Mouse (Mus musculus): Measurements from ENCODE around the gene Flii.

Flii gene

GRCm38 (mm10) chr11:60697561-60697960, 29.5 kb downstream of the Flii start:
- intact Hi-C loops (cut with DNase I), result loop anchor here (5.0 kb wide), 2 partner anchors 75 to 130 kb away; no protein-coding TSS in a partner anchor

- intact Hi-C loops (cut with DNase I), result loop anchor here (5.0 kb wide), 2 partner anchors 76 to 131 kb away; no protein-coding TSS in a partner anchor
Measured at GRCm38 (mm10) chr11:60696165-60696564, 30.9 kb downstream of the Flii start.

Small RNA genes lying within 50 kb of the gene (microRNA-seq; reads per million reads assigned to microRNA genes)
- gene Mir5100, result 0.69 to 1.2 reads per million in 2 experiments

Data from adrenal gland (tissue).